Mouse (Mus musculus): ENCODE measurements around the gene Cars. TPM values are rescaled to one million over a fixed set of nuclear protein-coding genes. Genes with fewer than 3 reads are reported as not detected.

Gene Cars
- polyA plus RNA-seq, 1 experiment from 2014 or later = 80.7 TPM

DNA sequence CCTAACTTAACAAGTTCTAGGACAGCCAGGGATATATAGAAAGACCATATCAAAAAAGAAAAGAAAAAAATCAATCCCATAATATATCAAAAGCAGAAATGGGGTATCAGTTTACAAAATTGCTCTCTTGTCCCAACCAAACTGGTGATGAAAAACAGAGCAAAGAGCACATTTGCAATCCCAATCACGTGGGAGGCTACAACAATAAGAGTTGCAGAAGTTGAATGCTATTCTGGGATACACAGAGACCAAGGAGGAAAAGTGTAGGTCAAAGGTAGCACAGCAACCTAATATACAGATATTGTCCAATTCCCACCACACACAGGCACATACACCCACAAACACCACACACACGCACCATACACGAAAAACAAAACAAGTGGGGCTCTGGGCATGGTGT is 63.6 kb downstream of the Cars start:
- H3K27ac ChIP-seq (replicated peaks) = no peak overlapping the region
- DNase-seq (ENCODE audit: low spot score) = no peak
- no peak overlapping the region for H3K4me3 ChIP-seq
- 93% methylated on average over 3 of the region's 3 CpGs for WGBS
- no peaks in the 10 kb centered on the region for H3K27me3 ChIP-seq (replicated peaks; ENCODE audit: low read depth, poor library complexity, severe bottlenecking)
- no peaks in the 10 kb centered on the region for H3K4me1 ChIP-seq
- H3K9me3 ChIP-seq = no peaks in the 10 kb centered on the region
- H3K36me3 ChIP-seq (replicated peaks) = peaks cover 99% of the 10 kb centered on the region

GRCm38 (mm10) chr7:143533284-143533683 is 66.6 kb downstream of the Cars start:
- WGBS = 85% methylated on average over 2 of the region's 2 CpGs
- no peak overlapping the region for H3K4me3 ChIP-seq
- no peaks in the 10 kb centered on the region for H3K9me3 ChIP-seq
- peaks cover 100% of the 10 kb centered on the region for H3K36me3 ChIP-seq (replicated peaks)
- no peak for DNase-seq (ENCODE audit: low spot score)
- no peaks in the 10 kb centered on the region for H3K27me3 ChIP-seq (replicated peaks; ENCODE audit: low read depth, poor library complexity, severe bottlenecking)
- no peak overlapping the region for H3K27ac ChIP-seq (replicated peaks)
- H3K4me1 ChIP-seq = no peaks in the 10 kb centered on the region

DNA sequence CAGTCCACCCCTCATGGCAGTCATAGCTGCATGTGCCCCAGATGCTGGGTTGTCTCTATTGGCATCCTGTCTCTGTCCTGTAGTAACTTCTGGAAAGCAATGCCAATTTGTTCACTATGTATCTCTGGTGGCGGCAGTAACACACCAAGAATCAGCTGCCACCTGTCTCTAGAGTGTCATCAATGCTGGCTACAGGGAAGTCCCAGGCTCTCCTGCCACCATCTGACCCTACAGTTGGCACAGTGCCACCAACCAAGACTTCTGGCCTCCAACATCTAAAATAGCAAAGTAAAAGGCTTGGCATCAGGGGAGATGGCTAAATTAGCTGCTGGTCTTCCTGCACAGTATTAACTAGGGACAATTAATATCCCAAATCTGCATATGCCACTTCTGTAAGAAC is 67.5 kb downstream of the Cars start:
- Histone ChIP-seq H3K4me3 (no peak overlapping the region), H3K9me3 (no peaks in the 10 kb centered on the region), H3K36me3 (replicated peaks) (peaks cover 100% of the 10 kb centered on the region), H3K27me3 (replicated peaks; ENCODE audit: low read depth, poor library complexity, severe bottlenecking) (no peaks in the 10 kb centered on the region), H3K27ac (replicated peaks) (no peak overlapping the region), H3K4me1 (no peaks in the 10 kb centered on the region)
- no peak for DNase-seq (ENCODE audit: low spot score)
- WGBS = 96% methylated on average over 1 of the region's 1 CpGs

DNA sequence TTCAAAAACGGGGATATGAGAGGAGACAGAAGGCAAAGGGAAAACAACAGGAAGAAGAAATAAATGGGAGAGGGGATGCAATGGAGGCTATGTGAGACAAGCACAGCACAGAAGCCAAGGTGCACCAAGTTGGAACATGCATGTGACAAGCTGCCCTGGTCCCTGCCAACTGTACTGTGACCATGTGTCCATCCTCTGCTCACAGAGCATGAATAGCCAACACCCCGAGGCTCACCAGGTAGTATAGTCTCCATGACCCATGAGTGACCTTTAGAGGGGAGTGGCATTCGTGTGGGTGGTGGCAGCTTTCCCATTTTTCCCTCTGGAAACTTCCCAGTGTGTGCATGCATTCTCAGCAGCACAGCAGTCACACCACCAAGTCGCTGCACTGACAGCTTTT is 80.6 kb downstream of the Cars start:
- DNase-seq (ENCODE audit: low spot score) = no peak

GRCm38 (mm10) chr7:143514416-143514768 is 85.5 kb downstream of the Cars start:
- Histone ChIP-seq H3K36me3 (replicated peaks) (peaks cover 76% of the 10 kb centered on the region), H3K4me3 (no peak overlapping the region), H3K27me3 (replicated peaks; ENCODE audit: low read depth, poor library complexity, severe bottlenecking) (no peaks in the 10 kb centered on the region), H3K9me3 (no peaks in the 10 kb centered on the region), H3K27ac (replicated peaks) (no peak overlapping the region), H3K4me1 (no peaks in the 10 kb centered on the region)
- DNase-seq (ENCODE audit: low spot score) = no peak
- WGBS = 93% methylated on average over 4 of the region's 4 CpGs

More for the DNA sequence above, 80.6 kb downstream of the Cars start:
- WGBS = 84% methylated on average over 4 of the region's 4 CpGs
- Histone ChIP-seq H3K27me3 (replicated peaks; ENCODE audit: low read depth, poor library complexity, severe bottlenecking) (no peaks in the 10 kb centered on the region), H3K27ac (replicated peaks) (no peak overlapping the region), H3K4me1 (no peaks in the 10 kb centered on the region), H3K36me3 (replicated peaks) (peaks cover 100% of the 10 kb centered on the region), H3K9me3 (no peaks in the 10 kb centered on the region), H3K4me3 (no peak overlapping the region)

DNA sequence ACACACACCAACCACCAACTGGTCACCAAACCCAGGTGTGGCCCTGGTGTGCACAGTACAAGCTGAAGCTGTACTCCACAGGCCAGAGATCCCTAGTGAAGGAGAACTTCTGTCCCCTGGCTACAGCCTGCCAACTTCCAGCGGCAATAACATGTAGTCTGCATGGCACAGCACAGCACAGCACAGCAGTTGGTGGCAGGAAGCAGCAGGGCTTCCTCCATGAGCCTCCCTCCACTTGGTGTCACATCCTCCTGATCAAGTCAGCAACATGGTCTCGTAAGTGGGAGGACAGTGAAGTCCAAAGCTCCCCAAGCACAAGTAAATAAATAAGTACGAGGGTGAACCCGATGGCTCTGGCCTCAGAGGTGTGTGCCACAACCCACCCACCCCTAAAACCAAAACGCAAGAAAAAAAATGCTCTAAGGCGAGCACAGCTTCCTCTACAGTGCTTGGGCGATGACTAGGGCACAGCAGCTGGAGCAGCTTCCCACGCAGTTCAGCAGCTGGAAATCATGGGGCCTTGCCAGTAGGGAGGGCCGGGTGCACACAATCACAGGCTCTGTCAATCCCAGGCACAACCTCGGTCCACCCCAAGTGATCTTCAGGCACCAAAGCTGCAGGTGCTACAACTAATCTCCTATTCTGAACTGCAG is 86.0 kb downstream of the Cars start:
- Histone ChIP-seq H3K27me3 (replicated peaks; ENCODE audit: low read depth, poor library complexity, severe bottlenecking) (no peaks in the 10 kb centered on the region), H3K4me3 (no peak overlapping the region), H3K9me3 (no peaks in the 10 kb centered on the region), H3K27ac (replicated peaks) (no peak overlapping the region), H3K36me3 (replicated peaks) (peaks cover 71% of the 10 kb centered on the region), H3K4me1 (no peaks in the 10 kb centered on the region)
- DNase-seq (ENCODE audit: low spot score) = no peak
- WGBS = 89% methylated on average over 10 of the region's 10 CpGs

DNA sequence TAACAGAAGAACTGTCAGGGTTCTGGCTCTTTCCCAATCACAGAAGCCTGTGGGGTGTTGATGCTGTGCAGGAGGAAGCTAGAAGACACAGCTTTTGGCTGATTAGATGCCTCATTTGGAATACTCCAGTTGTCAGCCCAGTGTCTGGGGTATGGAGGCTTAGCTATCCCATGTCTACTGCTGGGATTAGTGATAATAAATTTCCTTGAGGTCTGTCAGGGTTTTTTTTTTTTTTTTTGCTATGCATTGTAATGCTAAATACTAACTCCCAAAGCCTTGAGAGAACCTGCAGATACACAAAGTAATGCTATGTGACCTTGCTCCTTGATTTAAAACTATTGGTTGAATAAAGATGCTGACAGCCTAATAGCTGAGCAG is 88.6 kb downstream of the Cars start:
- H3K4me3 ChIP-seq = no peak overlapping the region
- H3K4me1 ChIP-seq = no peaks in the 10 kb centered on the region
- no peaks in the 10 kb centered on the region for H3K27me3 ChIP-seq (replicated peaks; ENCODE audit: low read depth, poor library complexity, severe bottlenecking)
- H3K9me3 ChIP-seq = no peaks in the 10 kb centered on the region
- H3K27ac ChIP-seq (replicated peaks) = no peak overlapping the region
- DNase-seq (ENCODE audit: low spot score) = no peak
- peaks cover 46% of the 10 kb centered on the region for H3K36me3 ChIP-seq (replicated peaks)

GRCm38 (mm10) chr7:143510593-143511334 is 89.1 kb downstream of the Cars start:
- Histone ChIP-seq H3K4me1 (no peaks in the 10 kb centered on the region), H3K9me3 (no peaks in the 10 kb centered on the region), H3K4me3 (no peak overlapping the region), H3K27ac (replicated peaks) (no peak overlapping the region), H3K27me3 (replicated peaks; ENCODE audit: low read depth, poor library complexity, severe bottlenecking) (no peaks in the 10 kb centered on the region), H3K36me3 (replicated peaks) (peaks cover 40% of the 10 kb centered on the region)
- WGBS = 83% methylated on average over 3 of the region's 3 CpGs
- DNase-seq (ENCODE audit: low spot score) = no peak

DNA sequence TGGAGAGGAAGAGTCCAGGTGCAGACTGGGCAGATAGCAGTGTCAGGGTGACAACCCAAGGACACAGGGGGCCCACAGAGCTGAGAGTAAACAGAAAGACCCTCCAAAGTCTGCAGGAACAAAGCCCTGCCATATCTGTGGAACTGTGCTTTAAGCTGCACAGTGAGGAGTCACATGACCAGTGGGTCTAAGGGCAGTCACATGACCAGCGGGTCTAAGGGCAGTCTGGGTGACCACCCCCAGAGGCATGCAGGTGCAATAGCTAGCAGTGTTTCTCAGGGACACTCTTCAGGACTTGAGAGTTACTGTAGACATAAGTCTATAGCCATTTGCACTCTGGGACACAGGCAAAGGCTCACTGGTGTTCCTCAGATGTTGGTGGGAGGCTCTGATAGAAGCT is 90.3 kb downstream of the Cars start:
- WGBS = 82% methylated on average over 1 of the region's 1 CpGs
- Histone ChIP-seq H3K36me3 (replicated peaks) (peaks cover 28% of the 10 kb centered on the region), H3K27me3 (replicated peaks; ENCODE audit: low read depth, poor library complexity, severe bottlenecking) (peaks cover 9% of the 10 kb centered on the region), H3K4me1 (no peaks in the 10 kb centered on the region), H3K4me3 (no peak overlapping the region), H3K27ac (replicated peaks) (no peak overlapping the region), H3K9me3 (no peaks in the 10 kb centered on the region)
- no peak for DNase-seq (ENCODE audit: low spot score)

Small RNA genes within 50 kb of the gene (microRNA-seq; reads per million reads assigned to microRNA genes)
- 2.7 reads per million for gene Mir7064

Other genes with a start within 250 kb of the Cars start
- gene Cdkn1c, start 139.0 kb downstream of the Cars start, polyA plus RNA-seq (2016; fragmentation: Nextera tagmentation; extraction: Ambion mirVana) = 355 and 407 TPM in 2 replicates
- 0.26 and 0.96 TPM in 2 replicates for gene Slc22a18, start 126.4 kb downstream of the Cars start, polyA plus RNA-seq (2016; fragmentation: Nextera tagmentation; extraction: Ambion mirVana)
- 2.7 and 2.9 TPM in 2 replicates for gene Phlda2, start 96.9 kb downstream of the Cars start, polyA plus RNA-seq (2016; fragmentation: Nextera tagmentation; extraction: Ambion mirVana)
- 377 and 391 TPM in 2 replicates for gene Nap1l4, start 51.0 kb downstream of the Cars start, polyA plus RNA-seq (2016; fragmentation: Nextera tagmentation; extraction: Ambion mirVana)
- 0.17 and 0.30 TPM in 2 replicates for gene Tnfrsf26, start 28.6 kb upstream of the Cars start, polyA plus RNA-seq (2016; fragmentation: Nextera tagmentation; extraction: Ambion mirVana)
- gene Tnfrsf22, start 49.6 kb upstream of the Cars start, polyA plus RNA-seq (2016; fragmentation: Nextera tagmentation; extraction: Ambion mirVana) = 9.7 and 12.2 TPM in 2 replicates
- 0.35 and 0.65 TPM in 2 replicates for gene Tnfrsf23, start 85.8 kb upstream of the Cars start, polyA plus RNA-seq (2016; fragmentation: Nextera tagmentation; extraction: Ambion mirVana)
- 15.8 and 16.8 TPM in 2 replicates for gene Osbpl5, start 156.9 kb upstream of the Cars start, polyA plus RNA-seq (2016; fragmentation: Nextera tagmentation; extraction: Ambion mirVana)
- not detected in 2 replicates for gene Mrgprg, start 166.9 kb upstream of the Cars start, polyA plus RNA-seq (2016; fragmentation: Nextera tagmentation; extraction: Ambion mirVana)
- gene Mrgpre, start 184.4 kb upstream of the Cars start, polyA plus RNA-seq (2016; fragmentation: Nextera tagmentation; extraction: Ambion mirVana) = 1.8 TPM in 2 replicates
- gene Nadsyn1, start 222.8 kb upstream of the Cars start, polyA plus RNA-seq (2016; fragmentation: Nextera tagmentation; extraction: Ambion mirVana) = 7.7 and 10.0 TPM in 2 replicates
- 68.3 and 79.2 TPM in 2 replicates for gene Dhcr7, start 223.1 kb upstream of the Cars start, polyA plus RNA-seq (2016; fragmentation: Nextera tagmentation; extraction: Ambion mirVana)

Data from embryonic facial prominence, embryonic 10.5 days (tissue).